Mouse (Mus musculus): ENCODE results near the gene Cdk1.

DNA sequence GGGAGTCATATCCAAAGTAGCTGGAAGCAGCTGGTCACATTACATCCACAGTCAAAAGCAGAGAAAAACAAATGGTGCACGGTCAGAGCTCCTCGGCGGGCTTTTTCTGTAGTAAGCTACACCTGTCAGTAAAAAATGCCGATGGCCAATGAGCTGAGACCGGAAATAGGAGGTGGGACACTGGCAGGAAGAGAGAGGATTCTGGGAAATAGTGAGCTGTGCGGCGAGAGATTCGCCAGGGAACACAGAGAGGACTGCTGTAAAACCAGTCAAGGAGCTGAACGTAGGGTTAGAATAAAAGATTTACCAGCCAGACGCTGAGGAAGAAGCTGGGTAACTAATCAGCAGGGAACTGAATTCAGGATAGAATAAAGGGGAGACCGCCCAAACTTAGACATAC is 34.2 kb downstream of the Cdk1 start:
- TF ChIP-seq CTCF (conservative IDR thresholded peaks at IDR 0.05; ENCODE audit: low read length) (no peak), NANOG (IDR thresholded peaks at IDR 0.05; ENCODE audit: borderline replicate concordance, low read length) (no peak)
